Comparison of ENCODE assay signal across 7 mouse cellular contexts in genomic region chr2:57237026-57237425, GRCm38 (mm10). TPM values are rescaled to one million over a fixed set of nuclear protein-coding genes. Genes with fewer than 3 reads are reported as not detected.
DNase-seq lines count a peak whose midpoint lies in the region; ATAC-seq and TF ChIP-seq lines count a peak whose summit lies in the region.

No protein-coding gene starts in this region.

- H3K4me3 ChIP-seq in megakaryocyte, embryonic 14.5 days (replicated peaks), result peak overlapping the region; percentile 93
- H3K4me3 ChIP-seq in forebrain, embryonic 14.5 days (ENCODE audit: low read depth, low read length), result no peak overlapping the region
- H3K4me3 ChIP-seq in liver, embryonic 11.5 days (ENCODE audit: low read depth, low read length), result no peak overlapping the region
- no peak overlapping the region; the same call in 1 of the 2 replicates for H3K4me3 ChIP-seq in stomach, postnatal 0 days (ENCODE audit: low read depth, low read length)

- TF ChIP-seq EP300 in stomach, postnatal 0 days (optimal IDR thresholded peaks at IDR 0.05), result no peak

- H3K4me1 ChIP-seq in megakaryocyte, embryonic 14.5 days, result peaks cover 66% of the 10 kb centered on the region
- peaks cover 9% of the 10 kb centered on the region for H3K4me1 ChIP-seq in forebrain, embryonic 14.5 days (ENCODE audit: control insufficient read depth, insufficient read depth, low read length)
- peaks cover 6% of the 10 kb centered on the region; the same call in 1 of the 2 replicates for H3K4me1 ChIP-seq in liver, embryonic 11.5 days (replicated peaks; ENCODE audit: control insufficient read depth, insufficient read depth, low read length)
- H3K4me1 ChIP-seq in stomach, postnatal 0 days (replicated peaks; ENCODE audit: control insufficient read depth, insufficient read depth), result no peaks in the 10 kb centered on the region; the same call in 1 of the 2 replicates

- no peak for ATAC-seq in megakaryocyte, adult 5-6 weeks (ENCODE audit: poor library complexity, severe bottlenecking)
- ATAC-seq in forebrain, embryonic 14.5 days, result no peak
- no peak for ATAC-seq in liver, embryonic 11.5 days (replicated peaks; ENCODE audit: low FRiP score)
- peak; percentile 22; the same call in 1 of the 2 replicates for ATAC-seq in stomach, postnatal 0 days (ENCODE audit: low FRiP score, low TSS enrichment)

- no peaks in the 10 kb centered on the region for H3K27me3 ChIP-seq in megakaryocyte, embryonic 14.5 days (replicated peaks)
- 0 out of 2 replicates have a peak, but pooled peaks cover 4% of the 10 kb centered on the region for H3K27me3 ChIP-seq in forebrain, embryonic 14.5 days (replicated peaks; ENCODE audit: control insufficient read depth, insufficient read depth, low read length)
- no peaks in the 10 kb centered on the region for H3K27me3 ChIP-seq in liver, embryonic 11.5 days (replicated peaks; ENCODE audit: control insufficient read depth, insufficient read depth, low read length)
- no peaks in the 10 kb centered on the region for H3K27me3 ChIP-seq in stomach, postnatal 0 days (ENCODE audit: control insufficient read depth, insufficient read depth, low read length)

- H3K9ac ChIP-seq in forebrain, embryonic 14.5 days (ENCODE audit: low read length), result no peak overlapping the region; the same call in 1 of the 2 replicates
- no peak overlapping the region for H3K9ac ChIP-seq in liver, embryonic 11.5 days (ENCODE audit: low read depth, low read length)
- H3K9ac ChIP-seq in stomach, postnatal 0 days (ENCODE audit: low read length), result peak overlapping the region; percentile 93; the same call in 1 of the 2 replicates

- H3K36me3 ChIP-seq in megakaryocyte, embryonic 14.5 days (replicated peaks; ENCODE audit: low read length), result peaks cover 7% of the 10 kb centered on the region
- no peaks in the 10 kb centered on the region for H3K36me3 ChIP-seq in forebrain, embryonic 14.5 days (ENCODE audit: control insufficient read depth, insufficient read depth, low read length)
- no peaks in the 10 kb centered on the region for H3K36me3 ChIP-seq in liver, embryonic 11.5 days (ENCODE audit: control insufficient read depth, insufficient read depth, low read length)
- no peaks in the 10 kb centered on the region for H3K36me3 ChIP-seq in stomach, postnatal 0 days (ENCODE audit: control insufficient read depth, insufficient read depth, low read length)

- no peak overlapping the region for H3K27ac ChIP-seq in forebrain, embryonic 14.5 days (ENCODE audit: low read depth, low read length)
- no peak overlapping the region for H3K27ac ChIP-seq in liver, embryonic 11.5 days (ENCODE audit: low read depth, low read length)
- peak overlapping the region; percentile 96 for H3K27ac ChIP-seq in stomach, postnatal 0 days (replicated peaks)

- peak overlapping the region; percentile 95 for H3K4me2 ChIP-seq in forebrain, embryonic 14.5 days (ENCODE audit: low read length)
- peak overlapping the region; percentile 76 for H3K4me2 ChIP-seq in liver, embryonic 11.5 days
- peak overlapping the region; percentile 97 for H3K4me2 ChIP-seq in stomach, postnatal 0 days (replicated peaks; ENCODE audit: low read depth)

- TF ChIP-seq CTCF in stomach, postnatal 0 days (IDR thresholded peaks at IDR 0.05; ENCODE audit: low read depth), result no peak

- WGBS in forebrain, embryonic 14.5 days, result 39% methylated on average over 6 of the region's 6 CpGs
- 63% methylated on average over 6 of the region's 6 CpGs for WGBS in liver, embryonic 11.5 days
- 34% methylated on average over 6 of the region's 6 CpGs for WGBS in stomach, postnatal 0 days

- DNase-seq in forebrain, embryonic 14.5 days (ENCODE audit: low spot score), result peak; percentile 40
- DNase-seq in liver, embryonic 11.5 days (ENCODE audit: low spot score), result no peak
- DNase-seq in stomach, postnatal 0 days (ENCODE audit: low spot score), result peak; percentile 33
- no peak for DNase-seq in right cerebral cortex, adult 18-20 months
- DNase-seq in ovary, postnatal 36 days (ENCODE audit: low spot score), result no peak

- H3K9me3 ChIP-seq in megakaryocyte, embryonic 14.5 days, result no peaks in the 10 kb centered on the region
- H3K9me3 ChIP-seq in forebrain, embryonic 14.5 days (replicated peaks; ENCODE audit: control insufficient read depth, low read length), result no peaks in the 10 kb centered on the region
- no peaks in the 10 kb centered on the region for H3K9me3 ChIP-seq in liver, embryonic 11.5 days (ENCODE audit: control insufficient read depth, low read length)
- no peaks in the 10 kb centered on the region for H3K9me3 ChIP-seq in stomach, postnatal 0 days (ENCODE audit: control insufficient read depth, low read length)

RNA-seq across cellular contexts. Expression of gene Gpd2, which starts 0.4 kb away (rescaled TPM):
- 0.77 and 3.5 TPM in 2 replicates for polyA plus RNA-seq in megakaryocyte, embryonic 14.5 days (2012; ENCODE audit: insufficient read depth, low replicate concordance)
- 18.5 and 18.7 TPM in 2 replicates for total RNA-seq in megakaryocyte, adult 5-6 weeks (2015)
- 20.8 and 25.1 TPM in 2 replicates for total RNA-seq in megakaryocyte, adult 5-6 weeks (2017)
- 17.8 and 21.8 TPM in 2 replicates for polyA plus RNA-seq in forebrain, embryonic 14.5 days (2014; fragmentation: Nextera tagmentation; extraction: Ambion mirVana)
- polyA plus RNA-seq in liver, embryonic 11.5 days (2014; fragmentation: Nextera tagmentation; extraction: Ambion mirVana), result 19.7 and 21.7 TPM in 2 replicates
- polyA plus RNA-seq in stomach, postnatal 0 days (2015; fragmentation: Nextera tagmentation; extraction: Ambion mirVana), result 32.4 and 33.5 TPM in 2 replicates

Comparison
In these comparisons a context has a peak if more than half of its experiments do, and no peak if none do; other contexts are left out.
1. DNase-seq: peak in forebrain, embryonic 14.5 days (single experiment) and stomach, postnatal 0 days (single experiment); none in liver, embryonic 11.5 days (single experiment), right cerebral cortex, adult 18-20 months (single experiment) and ovary, postnatal 36 days (single experiment).
2. Peak in every context shown above with its lines, with median percentiles within 50 percentile points of each other: H3K4me2 ChIP-seq.